Mouse (Mus musculus): ENCODE measurements around the gene Myo6. TPM values are rescaled to one million over a fixed set of nuclear protein-coding genes. Genes with fewer than 3 reads are reported as not detected.

Gene Myo6
- polyA plus RNA-seq, 2 experiments = 7.6 to 11.1 TPM

- no peaks in the 10 kb centered on the region for H3K36me3 ChIP-seq (ENCODE audit: control insufficient read depth, insufficient read depth, low read length)
- H3K27ac ChIP-seq (replicated peaks; ENCODE audit: low read depth, low read length) = no peak overlapping the region
- DNase-seq (ENCODE audit: low spot score) (no peak), ATAC-seq (ENCODE audit: low FRiP score, low read depth) (no peak)
- no peaks in the 10 kb centered on the region for H3K4me1 ChIP-seq (ENCODE audit: control insufficient read depth, insufficient read depth, low read length)
- H3K27me3 ChIP-seq (ENCODE audit: control insufficient read depth, insufficient read depth, low read length) = no peaks in the 10 kb centered on the region
- no peak overlapping the region for H3K9ac ChIP-seq (ENCODE audit: low read depth, low read length, severe bottlenecking)
- H3K9me3 ChIP-seq (ENCODE audit: control insufficient read depth, low read length) = no peaks in the 10 kb centered on the region
- peak overlapping the region; percentile 32 for H3K4me2 ChIP-seq (replicated peaks; ENCODE audit: low read depth, low read length, severe bottlenecking)
- TF ChIP-seq POLR2A (IDR thresholded peaks at IDR 0.05; ENCODE audit: borderline replicate concordance, extremely low read depth, insufficient read depth, insufficient read length) = no peak
- WGBS = 34% methylated on average over 20 of the region's 20 CpGs
- H3K4me3 ChIP-seq (replicated peaks; ENCODE audit: low read length) = 0 out of 2 replicates have a peak overlapping the region, but pooled peaks have one; percentile 11
These were observed 187.0 kb downstream of the Myo6 start for GRCm38 (mm10) chr9:80351678-80352331.

- Histone ChIP-seq H3K9me3 (ENCODE audit: control insufficient read depth, low read length) (no peaks in the 10 kb centered on the region), H3K9ac (ENCODE audit: low read depth, low read length, severe bottlenecking) (no peak overlapping the region), H3K4me1 (ENCODE audit: control insufficient read depth, insufficient read depth, low read length) (no peaks in the 10 kb centered on the region), H3K4me3 (replicated peaks; ENCODE audit: low read length) (no peak overlapping the region), H3K27ac (replicated peaks; ENCODE audit: low read depth, low read length) (no peak overlapping the region), H3K36me3 (ENCODE audit: control insufficient read depth, insufficient read depth, low read length) (no peaks in the 10 kb centered on the region), H3K27me3 (ENCODE audit: control insufficient read depth, insufficient read depth, low read length) (no peaks in the 10 kb centered on the region), H3K4me2 (replicated peaks; ENCODE audit: low read depth, low read length, severe bottlenecking) (no peak overlapping the region)
- DNase-seq (ENCODE audit: low spot score) (no peak), ATAC-seq (ENCODE audit: low FRiP score, low read depth) (no peak)
- TF ChIP-seq POLR2A (IDR thresholded peaks at IDR 0.05; ENCODE audit: borderline replicate concordance, extremely low read depth, insufficient read depth, insufficient read length) = no peak
These were observed 195.2 kb downstream of the Myo6 start for GRCm38 (mm10) chr9:80360063-80360462.

Other genes starting within 250 kb of the Myo6 start
- 3.4 and 4.9 TPM in 2 replicates for gene Filip1, start 152.2 kb upstream of the Myo6 start, polyA plus RNA-seq (2012; rRNA removed)
- 5.8 and 6.0 TPM in 2 replicates for gene Filip1, start 152.2 kb upstream of the Myo6 start, polyA plus RNA-seq (2014; fragmentation: Nextera tagmentation; extraction: Ambion mirVana)
- gene Senp6, start 98.1 kb upstream of the Myo6 start, polyA plus RNA-seq (2012; rRNA removed) = 49.9 and 80.8 TPM in 2 replicates
- 72.9 and 77.4 TPM in 2 replicates for gene Senp6, start 98.1 kb upstream of the Myo6 start, polyA plus RNA-seq (2014; fragmentation: Nextera tagmentation; extraction: Ambion mirVana)